Mouse (Mus musculus): ENCODE data around the gene Pitpnc1. TPM values are rescaled to one million over a fixed set of nuclear protein-coding genes. Genes with fewer than 3 reads are reported as not detected.

Pitpnc1 gene
- polyA plus RNA-seq, 1 experiment from 2014 or later: 20.4 TPM

DNA sequence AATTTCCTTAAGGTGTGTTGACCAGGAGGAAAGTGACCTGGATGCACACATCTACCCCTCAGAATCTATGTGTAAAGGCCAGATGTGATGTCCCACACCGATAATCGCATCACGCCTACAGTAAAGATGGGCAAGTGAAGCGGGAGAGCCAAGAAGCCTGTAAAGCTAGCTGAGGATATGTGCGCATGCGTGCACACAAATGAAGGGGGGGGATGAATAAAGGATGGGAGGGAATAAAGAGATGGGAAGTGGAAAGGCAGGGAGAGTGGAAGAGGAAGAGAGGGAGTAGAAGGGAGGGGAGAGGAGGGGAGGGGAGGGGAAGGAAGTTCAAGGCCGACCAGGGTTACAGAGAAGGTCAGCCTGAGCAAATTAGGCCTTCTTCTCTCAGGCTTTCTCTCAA, 61.6 kb downstream of the Pitpnc1 start:
- Histone ChIP-seq H3K9me3 (replicated peaks) (no peaks in the 10 kb centered on the region), H3K27ac (replicated peaks) (no peak overlapping the region), H3K4me1 (peaks cover 34% of the 10 kb centered on the region), H3K27me3 (ENCODE audit: low read depth, poor library complexity, severe bottlenecking) (no peaks in the 10 kb centered on the region), H3K36me3 (no peaks in the 10 kb centered on the region), H3K4me3 (no peak overlapping the region)
- DNase-seq (ENCODE audit: low spot score): no peak
- WGBS: 94% methylated on average over 7 of the region's 7 CpGs

DNA sequence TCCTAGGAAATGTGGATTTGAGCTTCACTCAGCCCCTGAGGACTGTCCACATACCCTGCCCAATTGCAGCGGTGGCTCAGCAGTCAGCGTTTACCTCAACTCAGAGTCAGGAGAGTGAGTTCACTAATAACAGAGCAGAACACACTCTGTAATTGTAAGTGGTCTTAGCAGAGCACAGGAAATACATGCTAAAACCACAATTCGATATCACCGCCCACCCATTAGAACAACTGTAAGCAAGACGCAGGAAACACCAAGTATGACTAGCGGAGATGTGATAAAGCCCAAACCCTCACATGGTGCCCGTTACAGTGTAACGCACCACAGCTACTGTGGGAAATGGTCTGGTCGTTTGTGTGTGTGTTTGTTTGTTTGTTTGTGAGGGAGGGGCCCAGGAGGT, 62.8 kb downstream of the Pitpnc1 start:
- WGBS: 89% methylated on average over 9 of the region's 9 CpGs
- H3K4me3 ChIP-seq: no peak overlapping the region
- H3K27me3 ChIP-seq (ENCODE audit: low read depth, poor library complexity, severe bottlenecking): no peaks in the 10 kb centered on the region
- H3K9me3 ChIP-seq (replicated peaks): no peaks in the 10 kb centered on the region
- H3K27ac ChIP-seq (replicated peaks): no peak overlapping the region
- no peaks in the 10 kb centered on the region for H3K36me3 ChIP-seq
- DNase-seq (ENCODE audit: low spot score): no peak
- peaks cover 22% of the 10 kb centered on the region for H3K4me1 ChIP-seq

DNA sequence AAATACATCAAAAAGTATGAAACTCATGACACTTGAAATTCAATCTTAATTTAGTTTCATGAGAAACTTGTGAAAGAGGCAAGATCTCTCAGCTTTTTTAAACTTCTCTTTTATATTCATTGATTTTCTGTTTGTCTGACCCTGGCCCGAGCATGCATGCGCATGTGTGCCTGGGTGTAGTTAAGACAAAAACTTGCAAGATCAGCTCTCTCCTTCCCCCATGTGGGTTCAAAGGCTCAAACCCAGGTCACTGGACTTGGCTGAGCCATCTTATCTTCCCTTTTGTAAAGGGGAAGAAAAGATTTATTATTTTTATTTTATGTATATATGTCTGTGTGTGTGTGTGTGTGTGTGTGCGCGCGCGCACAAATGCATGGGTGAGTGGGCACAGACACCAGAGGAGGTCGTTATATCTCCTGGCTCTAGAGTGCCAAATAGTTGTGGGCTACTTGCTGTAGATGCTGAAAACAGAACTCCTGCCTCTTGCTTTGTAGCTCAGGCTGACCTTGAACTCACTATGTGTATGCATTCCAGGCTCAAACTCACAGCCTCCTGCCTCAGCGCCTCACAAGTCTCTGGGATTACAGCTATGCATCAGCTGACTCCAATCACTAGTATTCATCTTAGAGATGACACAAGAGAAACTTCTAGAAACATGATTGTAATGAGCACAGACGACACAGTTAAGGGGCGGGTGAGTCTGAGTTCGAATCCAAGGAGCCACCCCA, 64.7 kb downstream of the Pitpnc1 start:
- H3K36me3 ChIP-seq: no peaks in the 10 kb centered on the region
- 97% methylated on average over 11 of the region's 11 CpGs for WGBS
- H3K4me3 ChIP-seq: no peak overlapping the region
- no peak overlapping the region for H3K27ac ChIP-seq (replicated peaks)
- no peaks in the 10 kb centered on the region for H3K9me3 ChIP-seq (replicated peaks)
- no peaks in the 10 kb centered on the region for H3K27me3 ChIP-seq (ENCODE audit: low read depth, poor library complexity, severe bottlenecking)
- peaks cover 4% of the 10 kb centered on the region for H3K4me1 ChIP-seq
- DNase-seq (ENCODE audit: low spot score): no peak

DNA sequence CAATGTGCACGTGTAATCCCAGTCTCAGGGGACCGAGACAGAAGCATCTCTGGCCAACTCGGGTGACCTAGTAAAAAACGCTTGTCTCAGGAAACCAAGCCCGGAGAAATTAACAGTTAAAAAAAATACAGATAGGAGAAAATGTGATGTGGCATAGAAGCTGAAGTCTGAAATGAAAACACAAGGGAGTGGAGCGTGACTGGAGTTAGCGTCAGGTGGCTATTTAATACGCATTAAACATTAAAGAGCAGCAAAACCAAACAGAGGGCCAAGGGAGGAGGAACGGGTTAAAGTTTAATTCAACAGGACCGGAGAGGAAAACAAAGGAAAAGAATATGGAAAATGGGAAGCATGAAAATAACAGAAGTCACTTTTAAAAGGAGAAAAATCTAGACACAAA, 67.2 kb downstream of the Pitpnc1 start:
- Histone ChIP-seq H3K36me3 (no peaks in the 10 kb centered on the region), H3K9me3 (replicated peaks) (no peaks in the 10 kb centered on the region), H3K4me3 (no peak overlapping the region), H3K27me3 (ENCODE audit: low read depth, poor library complexity, severe bottlenecking) (no peaks in the 10 kb centered on the region), H3K4me1 (0 out of 2 replicates have a peak, but pooled peaks cover 5% of the 10 kb centered on the region), H3K27ac (replicated peaks) (no peak overlapping the region)
- no peak for DNase-seq (ENCODE audit: low spot score)
- WGBS: 93% methylated on average over 10 of the region's 10 CpGs

DNA sequence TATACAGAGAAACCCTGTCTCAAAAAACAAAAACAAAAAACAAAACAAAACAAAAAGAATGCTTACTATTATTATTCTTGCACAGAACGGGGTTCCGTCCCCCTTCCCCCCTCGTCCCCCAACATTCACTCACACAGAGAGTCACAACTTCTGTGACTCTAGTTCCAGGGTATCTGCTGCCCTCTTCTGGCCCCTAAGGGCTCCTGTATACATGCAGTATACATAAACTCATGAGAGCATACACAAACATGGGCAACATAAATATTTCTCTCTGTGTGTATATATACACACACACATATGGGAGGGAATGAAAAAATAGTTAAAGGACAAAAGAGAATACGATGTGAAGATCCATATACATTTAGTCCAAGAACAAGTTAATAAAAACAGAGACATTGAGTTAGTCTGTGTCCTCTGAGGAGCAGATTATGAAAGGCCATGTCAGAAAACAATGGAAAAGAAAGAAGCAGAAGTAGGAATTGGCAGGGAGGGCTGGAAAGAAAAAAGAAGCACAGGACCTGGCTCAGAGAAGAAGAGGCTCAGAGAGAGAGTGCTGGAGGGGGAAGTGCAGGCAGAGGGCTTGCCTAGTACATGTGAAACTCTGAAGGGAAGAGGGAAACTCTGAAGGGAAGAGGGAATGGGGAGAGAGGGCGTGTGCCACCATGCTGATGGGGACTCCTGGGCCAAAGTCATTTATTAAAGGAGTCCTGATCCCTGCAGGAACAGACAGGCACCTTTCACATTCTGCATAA, 68.5 kb downstream of the Pitpnc1 start:
- H3K36me3 ChIP-seq: no peaks in the 10 kb centered on the region
- H3K27ac ChIP-seq (replicated peaks): no peak overlapping the region
- H3K4me1 ChIP-seq: peaks cover 14% of the 10 kb centered on the region; the same call in 1 of the 2 replicates
- 95% methylated on average over 5 of the region's 5 CpGs for WGBS
- H3K9me3 ChIP-seq (replicated peaks): no peaks in the 10 kb centered on the region
- H3K4me3 ChIP-seq: no peak overlapping the region
- no peaks in the 10 kb centered on the region for H3K27me3 ChIP-seq (ENCODE audit: low read depth, poor library complexity, severe bottlenecking)
- no peak for DNase-seq (ENCODE audit: low spot score)

DNA sequence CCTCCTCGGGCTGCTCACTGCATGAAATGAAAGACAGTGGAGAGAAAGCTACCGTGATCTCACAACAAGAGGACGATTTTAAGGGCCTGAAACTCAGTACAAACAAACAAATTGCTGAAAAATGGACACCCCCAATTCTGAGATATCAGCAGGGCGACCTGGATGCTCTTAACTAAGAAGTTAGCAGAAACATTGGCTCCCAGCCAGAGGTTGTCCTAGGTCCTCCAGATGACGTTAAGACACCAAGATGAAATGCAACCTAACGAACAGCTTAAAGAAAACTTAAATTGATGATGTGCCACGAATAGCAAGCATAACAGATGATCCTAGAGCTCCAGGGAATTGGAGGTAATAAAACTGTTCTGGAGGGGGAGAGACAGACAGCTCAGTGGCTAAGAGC, 69.7 kb downstream of the Pitpnc1 start:
- H3K4me3 ChIP-seq: no peak overlapping the region
- WGBS: 93% methylated on average over 7 of the region's 7 CpGs

DNA sequence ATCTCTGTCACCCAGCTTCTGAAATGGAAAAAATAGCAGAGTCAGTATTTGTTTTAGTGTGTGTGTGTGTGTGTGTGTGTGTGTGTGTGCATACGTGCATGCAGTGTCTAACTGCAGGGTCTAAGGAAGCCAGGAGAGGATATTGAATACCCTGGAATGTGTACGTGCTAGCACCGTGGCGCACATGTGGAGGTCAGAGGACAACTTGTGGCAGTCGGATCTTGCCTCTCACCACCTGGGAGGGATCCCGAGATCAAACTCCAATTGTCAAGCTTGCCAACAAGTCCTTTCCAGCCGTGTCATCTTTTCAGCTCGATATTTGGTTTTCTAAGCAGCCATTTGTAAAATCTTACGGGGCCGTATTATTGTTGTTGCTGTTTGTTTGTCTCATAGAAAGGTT, 70.5 kb downstream of the Pitpnc1 start:
- H3K4me3 ChIP-seq: no peak overlapping the region
- WGBS: 86% methylated on average over 10 of the region's 10 CpGs

More for the DNA sequence above, 69.7 kb downstream of the Pitpnc1 start:
- DNase-seq (ENCODE audit: low spot score): no peak
- H3K27ac ChIP-seq (replicated peaks): no peak overlapping the region
- peaks cover 14% of the 10 kb centered on the region; the same call in 1 of the 2 replicates for H3K4me1 ChIP-seq
- H3K27me3 ChIP-seq (ENCODE audit: low read depth, poor library complexity, severe bottlenecking): no peaks in the 10 kb centered on the region
- no peaks in the 10 kb centered on the region for H3K9me3 ChIP-seq (replicated peaks)
- no peaks in the 10 kb centered on the region for H3K36me3 ChIP-seq

GRCm38 (mm10) chr11:107397326-107397998, 73.0 kb downstream of the Pitpnc1 start:
- DNase-seq (ENCODE audit: low spot score): no peak
- Histone ChIP-seq H3K27me3 (ENCODE audit: low read depth, poor library complexity, severe bottlenecking) (no peaks in the 10 kb centered on the region), H3K36me3 (peaks cover under 1% of the 10 kb centered on the region; the same call in 1 of the 2 replicates), H3K9me3 (replicated peaks) (no peaks in the 10 kb centered on the region), H3K4me3 (no peak overlapping the region), H3K4me1 (peaks cover 14% of the 10 kb centered on the region), H3K27ac (replicated peaks) (peak overlapping the region; percentile 58; the same call in 1 of the 2 replicates)
- whole genome bisulfite sequencing: 91% methylated on average over 10 of the region's 10 CpGs

More for the DNA sequence above, 70.5 kb downstream of the Pitpnc1 start:
- H3K9me3 ChIP-seq (replicated peaks): no peaks in the 10 kb centered on the region
- H3K27ac ChIP-seq (replicated peaks): no peak overlapping the region
- peaks cover 14% of the 10 kb centered on the region; the same call in 1 of the 2 replicates for H3K4me1 ChIP-seq
- H3K27me3 ChIP-seq (ENCODE audit: low read depth, poor library complexity, severe bottlenecking): no peaks in the 10 kb centered on the region
- DNase-seq (ENCODE audit: low spot score): no peak
- H3K36me3 ChIP-seq: no peaks in the 10 kb centered on the region

DNA sequence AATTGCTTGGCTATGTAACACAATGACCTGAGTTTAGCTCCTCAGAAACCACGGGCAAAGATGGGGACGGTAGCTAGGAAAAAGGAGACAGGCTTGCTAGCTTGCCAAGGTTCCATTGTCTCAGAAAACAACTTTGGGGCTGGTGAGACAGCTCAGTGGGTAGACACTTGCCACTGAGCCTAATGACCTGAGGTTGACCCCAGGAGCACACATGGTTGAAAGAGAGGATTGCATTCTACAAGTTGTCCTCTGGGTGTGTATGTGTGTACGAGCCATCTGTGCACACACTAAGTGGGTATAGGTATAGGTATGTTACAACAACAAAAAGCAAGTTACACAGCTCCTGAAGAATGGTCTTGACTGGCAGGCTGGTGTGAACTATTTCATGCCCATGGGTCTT, 76.3 kb downstream of the Pitpnc1 start:
- peaks cover 34% of the 10 kb centered on the region for H3K4me1 ChIP-seq
- 95% methylated on average over 3 of the region's 3 CpGs for WGBS

DNA sequence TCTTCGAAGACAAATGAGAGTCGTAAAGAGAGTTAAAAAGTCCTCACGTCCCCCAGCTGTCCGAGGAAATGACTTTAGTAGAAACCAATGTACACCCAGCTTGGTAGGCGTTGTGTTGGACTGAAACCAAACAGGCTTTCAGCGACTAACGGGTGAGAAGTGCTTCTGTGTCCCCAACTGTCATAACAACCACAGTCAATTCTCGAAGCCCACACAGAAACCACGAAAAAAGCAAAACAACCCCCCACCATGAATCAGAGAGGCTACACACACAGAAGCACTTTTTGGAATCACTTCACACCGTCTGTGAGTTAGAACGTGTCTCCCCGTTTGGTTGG, 76.7 kb downstream of the Pitpnc1 start:
- 93% methylated on average over 12 of the region's 12 CpGs for WGBS
- peaks cover 36% of the 10 kb centered on the region for H3K4me1 ChIP-seq
- peaks cover 4% of the 10 kb centered on the region; the same call in 1 of the 2 replicates for H3K36me3 ChIP-seq
- H3K9me3 ChIP-seq (replicated peaks): no peaks in the 10 kb centered on the region
- H3K27me3 ChIP-seq (ENCODE audit: low read depth, poor library complexity, severe bottlenecking): no peaks in the 10 kb centered on the region
- no peak overlapping the region for H3K4me3 ChIP-seq
- H3K27ac ChIP-seq (replicated peaks): no peak overlapping the region
- no peak for DNase-seq (ENCODE audit: low spot score)

More for the DNA sequence above, 76.3 kb downstream of the Pitpnc1 start:
- Histone ChIP-seq H3K27ac (replicated peaks) (no peak overlapping the region), H3K36me3 (peaks cover 4% of the 10 kb centered on the region; the same call in 1 of the 2 replicates), H3K9me3 (replicated peaks) (no peaks in the 10 kb centered on the region), H3K4me3 (no peak overlapping the region), H3K27me3 (ENCODE audit: low read depth, poor library complexity, severe bottlenecking) (no peaks in the 10 kb centered on the region)
- DNase-seq (ENCODE audit: low spot score): no peak

- whole genome bisulfite sequencing: 95% methylated on average over 7 of the region's 7 CpGs
- H3K4me1 ChIP-seq: peaks cover 37% of the 10 kb centered on the region
Observed at GRCm38 (mm10) chr11:107393154-107393827, 77.2 kb downstream of the Pitpnc1 start.

GRCm38 (mm10) chr11:107390540-107390939, 80.0 kb downstream of the Pitpnc1 start:
- Histone ChIP-seq H3K27ac (replicated peaks) (peak overlapping the region; percentile 56), H3K27me3 (ENCODE audit: low read depth, poor library complexity, severe bottlenecking) (no peaks in the 10 kb centered on the region), H3K4me1 (peaks cover 28% of the 10 kb centered on the region), H3K36me3 (peaks cover 4% of the 10 kb centered on the region; the same call in 1 of the 2 replicates), H3K4me3 (no peak overlapping the region), H3K9me3 (replicated peaks) (no peaks in the 10 kb centered on the region)
- DNase-seq (ENCODE audit: low spot score): no peak
- whole genome bisulfite sequencing: 43% methylated on average over 2 of the region's 2 CpGs

More at GRCm38 (mm10) chr11:107393154-107393827, 77.2 kb downstream of the Pitpnc1 start:
- no peak overlapping the region for H3K4me3 ChIP-seq
- no peaks in the 10 kb centered on the region for H3K27me3 ChIP-seq (ENCODE audit: low read depth, poor library complexity, severe bottlenecking)
- H3K27ac ChIP-seq (replicated peaks): no peak overlapping the region
- DNase-seq (ENCODE audit: low spot score): no peak
- H3K9me3 ChIP-seq (replicated peaks): no peaks in the 10 kb centered on the region
- peaks cover 4% of the 10 kb centered on the region; the same call in 1 of the 2 replicates for H3K36me3 ChIP-seq
